Mouse (Mus musculus) liver, embryonic 14.5 days (tissue): ENCODE data around the gene Exoc3l4.

Experiments
- CTCF ChIP-seq: IDR thresholded peaks from 2 replicates; pipeline ENCODE4 v1.5.1; 2016; ENCODE audit warnings: antibody characterized with exemption, low read depth, control low read depth
- EP300 ChIP-seq: IDR thresholded peaks from 2 replicates; pipeline ENCODE4 v1.6.1; 2016; ENCODE audit warnings: antibody characterized with exemption, low read depth

- TF ChIP-seq CTCF (no peak), EP300 (no peak)
Observed at GRCm38 (mm10) chr12:111420946-111421709, 4.3 kb downstream of the Exoc3l4 start.
